Mouse (Mus musculus): ENCODE measurements around the gene Arl8a.

Arl8a gene

GRCm38 (mm10) chr1:135199014-135199819 is 52.6 kb downstream of the Arl8a start:
- peak; percentile 48 for DNase-seq (ENCODE audit: low read depth, low spot score)

- no peak for DNase-seq (ENCODE audit: low read depth, low spot score)
These were observed 53.8 kb downstream of the Arl8a start for GRCm38 (mm10) chr1:135200400-135200799.

GRCm38 (mm10) chr1:135204196-135205126 is 57.8 kb downstream of the Arl8a start:
- no peak for DNase-seq (ENCODE audit: low read depth, low spot score)

GRCm38 (mm10) chr1:135205257-135205656 is 58.6 kb downstream of the Arl8a start:
- no peak for DNase-seq (ENCODE audit: low read depth, low spot score)

All from CD4-positive helper T cell, adult 2 months (primary cell).